9 mouse cellular contexts compared by ENCODE assay signal in the genomic region with DNA sequence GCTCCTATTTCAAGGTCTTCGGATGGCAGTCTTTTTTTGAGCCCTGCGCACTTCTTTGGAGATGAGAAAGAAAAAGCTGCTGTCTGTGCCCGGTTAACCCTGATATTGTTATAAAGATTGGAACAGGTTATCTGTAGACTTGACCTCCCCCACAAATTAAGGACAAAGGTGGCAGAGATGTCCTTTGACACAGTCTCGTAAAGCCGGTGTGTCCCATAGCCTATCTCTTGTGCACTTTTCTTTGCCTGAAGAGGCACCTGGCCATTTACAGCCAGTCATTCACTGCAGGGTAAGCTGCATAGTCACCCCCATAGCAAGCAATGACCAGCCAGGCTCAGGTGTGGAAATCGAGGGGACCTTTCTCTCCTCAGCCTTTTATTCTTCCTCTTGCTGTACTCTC. TPM values are rescaled to one million over a fixed set of nuclear protein-coding genes. Genes with fewer than 3 reads are reported as not detected.
DNase-seq lines count a peak whose midpoint lies in the region; ATAC-seq lines count a peak whose summit lies in the region.
"Had no signal": no experiment of that assay in that cellular context is flagged by ENCODE, and none has a peak within 500 bp of the region (broad histone marks: within the 10 kb centered on the region; RNA-seq: fewer than 3 reads in every experiment).

No protein-coding gene starts in this region.

- H3K27ac ChIP-seq in kidney, embryonic 14.5 days (ENCODE audit: low read depth, low read length) = no peak overlapping the region
- H3K27ac ChIP-seq in embryonic facial prominence, embryonic 10.5 days (replicated peaks) = peak overlapping the region; percentile 83
- no peak overlapping the region for H3K27ac ChIP-seq in hindbrain, embryonic 15.5 days (replicated peaks)
- H3K27ac ChIP-seq in midbrain, embryonic 13.5 days = no peak overlapping the region

- H3K4me2 ChIP-seq in kidney, embryonic 14.5 days (replicated peaks; ENCODE audit: low read depth, low read length) = peak overlapping the region; percentile 76
- H3K4me2 ChIP-seq in hindbrain, embryonic 15.5 days = peak overlapping the region; percentile 74
- H3K4me2 ChIP-seq in midbrain, embryonic 13.5 days (replicated peaks) = peak overlapping the region; percentile 69

- no peaks in the 10 kb centered on the region for H3K27me3 ChIP-seq in kidney, embryonic 14.5 days (ENCODE audit: control insufficient read depth, insufficient read depth, low read length)
- H3K27me3 ChIP-seq in embryonic facial prominence, embryonic 10.5 days (replicated peaks; ENCODE audit: low read depth, poor library complexity, severe bottlenecking) = no peaks in the 10 kb centered on the region
- no peaks in the 10 kb centered on the region for H3K27me3 ChIP-seq in hindbrain, embryonic 15.5 days
- H3K27me3 ChIP-seq in midbrain, embryonic 13.5 days = no peaks in the 10 kb centered on the region
- H3K27me3 ChIP-seq: Patski had no signal

- ATAC-seq in kidney, embryonic 14.5 days (ENCODE audit: low FRiP score, low TSS enrichment) = no peak
- no peak for ATAC-seq in hindbrain, embryonic 15.5 days (ENCODE audit: low FRiP score, low read depth)
- ATAC-seq in midbrain, embryonic 13.5 days = no peak

- WGBS in kidney, embryonic 14.5 days = 39% methylated on average over 6 of the region's 6 CpGs
- 57% methylated on average over 6 of the region's 6 CpGs for WGBS in embryonic facial prominence, embryonic 10.5 days
- 50% methylated on average over 6 of the region's 6 CpGs for WGBS in hindbrain, embryonic 15.5 days
- 50% methylated on average over 6 of the region's 6 CpGs for WGBS in midbrain, embryonic 13.5 days

- H3K4me3 ChIP-seq in kidney, embryonic 14.5 days (ENCODE audit: low read length) = peak overlapping the region; percentile 74
- peak overlapping the region; percentile 86 for H3K4me3 ChIP-seq in embryonic facial prominence, embryonic 10.5 days
- peak overlapping the region; percentile 82 for H3K4me3 ChIP-seq in hindbrain, embryonic 15.5 days
- H3K4me3 ChIP-seq in midbrain, embryonic 13.5 days (replicated peaks) = peak overlapping the region; percentile 71

- no peak for DNase-seq in kidney, adult 8-10 months
- no peak for DNase-seq in embryonic facial prominence, embryonic 10.5 days (ENCODE audit: low spot score)
- DNase-seq in cerebellum, adult 18-20 months = no peak
- DNase-seq in gastrocnemius, postnatal 4 days (ENCODE audit: low spot score in 2 of 2) = no peak
- DNase-seq in right cerebral cortex, postnatal 14 days = no peak

- H3K36me3 ChIP-seq in kidney, embryonic 14.5 days (ENCODE audit: control insufficient read depth, insufficient read depth, low read length) = no peaks in the 10 kb centered on the region
- H3K36me3 ChIP-seq in embryonic facial prominence, embryonic 10.5 days (replicated peaks) = no peaks in the 10 kb centered on the region
- H3K36me3 ChIP-seq in hindbrain, embryonic 15.5 days = no peaks in the 10 kb centered on the region
- no peaks in the 10 kb centered on the region; the same call in 1 of the 2 replicates for H3K36me3 ChIP-seq in midbrain, embryonic 13.5 days

- H3K4me1 ChIP-seq in kidney, embryonic 14.5 days (ENCODE audit: control insufficient read depth, insufficient read depth, low read length) = no peaks in the 10 kb centered on the region
- peaks cover 16% of the 10 kb centered on the region for H3K4me1 ChIP-seq in embryonic facial prominence, embryonic 10.5 days
- H3K4me1 ChIP-seq in hindbrain, embryonic 15.5 days (replicated peaks) = peaks cover 14% of the 10 kb centered on the region
- H3K4me1 ChIP-seq in midbrain, embryonic 13.5 days (replicated peaks) = peaks cover 12% of the 10 kb centered on the region

- H3K9ac ChIP-seq in kidney, embryonic 14.5 days (ENCODE audit: low read depth, low read length) = peak overlapping the region; percentile 63; the same call in 1 of the 2 replicates
- H3K9ac ChIP-seq in hindbrain, embryonic 15.5 days = peak overlapping the region; percentile 58
- H3K9ac ChIP-seq in midbrain, embryonic 13.5 days (replicated peaks) = peak overlapping the region; percentile 72

- no peaks in the 10 kb centered on the region for H3K9me3 ChIP-seq in kidney, embryonic 14.5 days (ENCODE audit: control insufficient read depth, low read length)
- no peaks in the 10 kb centered on the region for H3K9me3 ChIP-seq in embryonic facial prominence, embryonic 10.5 days
- H3K9me3 ChIP-seq in hindbrain, embryonic 15.5 days = no peaks in the 10 kb centered on the region
- H3K9me3 ChIP-seq in midbrain, embryonic 13.5 days = no peaks in the 10 kb centered on the region

RNA-seq across cellular contexts. Expression of gene Slc25a20, which starts 0.8 kb away (rescaled TPM):
- polyA plus RNA-seq in kidney, embryonic 14.5 days (2014; fragmentation: Nextera tagmentation; extraction: Ambion mirVana) = 25.8 and 41.7 TPM in 2 replicates
- polyA plus RNA-seq in embryonic facial prominence, embryonic 10.5 days (2016; fragmentation: Nextera tagmentation; extraction: Ambion mirVana) = 30.4 and 35.1 TPM in 2 replicates
- polyA plus RNA-seq in hindbrain, embryonic 15.5 days (2015; fragmentation: Nextera tagmentation; extraction: Ambion mirVana) = 43.3 and 47.7 TPM in 2 replicates
- 39.5 and 40.5 TPM in 2 replicates for polyA plus RNA-seq in midbrain, embryonic 13.5 days (2015; fragmentation: Nextera tagmentation; extraction: Ambion mirVana)
- 10 to 100 TPM; 68.4 to 75.8 TPM for total RNA-seq in gastrocnemius, postnatal 4 days (2021)

RNA-seq across cellular contexts. Expression of gene Arih2, which starts 13.5 kb away (rescaled TPM):
- 32.7 and 38.8 TPM in 2 replicates for polyA plus RNA-seq in kidney, embryonic 14.5 days (2014; fragmentation: Nextera tagmentation; extraction: Ambion mirVana)
- polyA plus RNA-seq in embryonic facial prominence, embryonic 10.5 days (2016; fragmentation: Nextera tagmentation; extraction: Ambion mirVana) = 57.9 and 62.5 TPM in 2 replicates
- polyA plus RNA-seq in hindbrain, embryonic 15.5 days (2015; fragmentation: Nextera tagmentation; extraction: Ambion mirVana) = 43.0 and 48.1 TPM in 2 replicates
- 53.6 and 54.0 TPM in 2 replicates for polyA plus RNA-seq in midbrain, embryonic 13.5 days (2015; fragmentation: Nextera tagmentation; extraction: Ambion mirVana)
- 10 to 100 TPM; 58.2 to 68.8 TPM for total RNA-seq in gastrocnemius, postnatal 4 days (2021)

RNA-seq across cellular contexts. Expression of gene Prkar2a, which starts 26.5 kb away (rescaled TPM):
- polyA plus RNA-seq in kidney, embryonic 14.5 days (2014; fragmentation: Nextera tagmentation; extraction: Ambion mirVana) = 25.9 and 28.8 TPM in 2 replicates
- 24.7 and 26.2 TPM in 2 replicates for polyA plus RNA-seq in embryonic facial prominence, embryonic 10.5 days (2016; fragmentation: Nextera tagmentation; extraction: Ambion mirVana)
- 62.4 and 65.9 TPM in 2 replicates for polyA plus RNA-seq in hindbrain, embryonic 15.5 days (2015; fragmentation: Nextera tagmentation; extraction: Ambion mirVana)
- 49.3 and 54.0 TPM in 2 replicates for polyA plus RNA-seq in midbrain, embryonic 13.5 days (2015; fragmentation: Nextera tagmentation; extraction: Ambion mirVana)
- total RNA-seq in gastrocnemius, postnatal 4 days (2021) = 100 to 1,000 TPM; 103 to 104 TPM
